ENCODE assay signal across 17 mouse cellular contexts in the genomic region with DNA sequence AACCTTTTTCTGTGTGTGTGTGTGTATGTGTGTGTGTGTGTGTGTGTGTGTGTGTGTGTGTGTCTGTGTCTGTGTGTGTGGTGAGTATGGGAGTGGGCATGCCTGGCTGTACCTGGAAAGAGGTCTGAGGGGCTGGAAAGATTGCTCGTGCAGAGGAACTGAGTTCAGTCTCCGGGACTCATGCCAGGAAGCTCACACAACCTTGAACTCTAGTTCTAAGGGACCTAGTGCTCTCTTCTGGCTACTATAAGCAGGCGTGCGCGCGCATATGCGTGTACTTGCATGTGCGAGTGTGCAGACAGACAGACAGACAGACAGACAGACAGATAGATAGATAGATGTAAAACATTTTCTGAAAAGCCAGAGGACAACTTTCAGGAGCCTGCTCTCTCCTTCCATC.
"Had no signal": no experiment of that assay in that cellular context is flagged by ENCODE, and none has a peak within 500 bp of the region (broad histone marks: within the 10 kb centered on the region; RNA-seq: fewer than 3 reads in every experiment).

No protein-coding gene starts in this region.

- H3K4me2 ChIP-seq: limb, embryonic 13.5 days; liver, embryonic 15.5 days; midbrain, embryonic 15.5 days; neural tube, embryonic 13.5 days; stomach, embryonic 15.5 days had no signal

- H3K4me1 ChIP-seq: liver, embryonic 15.5 days; midbrain, embryonic 10.5 days; midbrain, embryonic 15.5 days; stomach, embryonic 15.5 days had no signal

- DNase-seq: kidney, adult 9 months; layer of hippocampus, adult 9-11 months; left cerebral cortex, postnatal 4 days; lung, adult 2 months; lung, postnatal 36 days; right cerebral cortex, postnatal 14 days; thymus, adult 18-20 months; thymus, postnatal 25 days had no signal

- H3K9ac ChIP-seq: limb, embryonic 13.5 days; liver, embryonic 15.5 days; midbrain, embryonic 15.5 days; neural tube, embryonic 13.5 days; stomach, embryonic 15.5 days had no signal

- H3K27me3 ChIP-seq: limb, embryonic 13.5 days; liver, embryonic 15.5 days; midbrain, embryonic 15.5 days; neural tube, embryonic 13.5 days; stomach, embryonic 15.5 days had no signal

- H3K9me3 ChIP-seq: limb, embryonic 13.5 days; liver, embryonic 15.5 days; midbrain, embryonic 10.5 days; midbrain, embryonic 15.5 days; neural tube, embryonic 13.5 days; stomach, embryonic 15.5 days had no signal

- ATAC-seq: intestine, postnatal 0 days; lung, postnatal 0 days; midbrain, embryonic 15.5 days had no signal

- H3K27ac ChIP-seq: kidney, postnatal 0 days; limb, embryonic 13.5 days; liver, embryonic 15.5 days; midbrain, embryonic 10.5 days; midbrain, embryonic 15.5 days; neural tube, embryonic 13.5 days; stomach, embryonic 15.5 days had no signal

- H3K36me3 ChIP-seq: midbrain, embryonic 15.5 days had no signal

- H3K4me3 ChIP-seq: limb, embryonic 13.5 days; liver, embryonic 15.5 days; midbrain, embryonic 10.5 days; midbrain, embryonic 15.5 days; neural tube, embryonic 13.5 days; stomach, embryonic 15.5 days had no signal
